Mouse (Mus musculus): ENCODE data around the gene Ces2e. TPM values are rescaled to one million over a fixed set of nuclear protein-coding genes. Genes with fewer than 3 reads are reported as not detected.

Gene Ces2e
- not detected in 2 replicates for polyA plus RNA-seq (2021; fragmentation: Nextera tagmentation)
- long read RNA-seq, experiment 1: 0 reads
- long read RNA-seq, experiment 2: 0 reads

DNA sequence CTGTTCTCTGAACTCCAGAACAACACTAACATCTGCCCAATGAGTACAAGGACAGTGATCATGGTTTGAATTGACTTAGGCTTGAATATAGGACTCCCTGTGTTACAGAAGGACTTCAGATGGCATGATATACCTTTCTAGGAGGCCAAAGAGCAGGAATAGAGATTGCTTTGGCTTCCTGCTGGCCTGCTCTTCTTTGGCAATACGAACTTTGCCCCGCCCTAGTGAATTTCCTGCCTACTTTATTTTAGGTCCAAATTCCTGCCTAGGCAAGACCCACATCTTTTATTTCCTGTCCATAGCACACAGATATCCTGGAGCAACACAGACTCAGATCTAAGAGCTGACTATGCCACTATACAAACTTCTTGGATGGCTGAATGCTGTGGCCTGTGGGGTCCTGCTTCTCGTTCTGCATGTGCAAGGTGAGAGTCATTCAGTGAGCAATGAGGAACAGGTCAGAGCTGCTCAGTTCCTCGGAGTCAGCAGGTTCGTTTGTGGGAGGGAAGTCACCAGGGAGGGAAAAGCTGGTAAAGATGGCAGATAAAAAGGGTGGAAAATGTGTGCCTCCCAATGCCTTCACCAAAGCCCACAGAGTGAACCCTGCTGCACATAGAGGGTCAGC is at the start of gene Ces2e:
Gene Ces2e (plus strand): TSS at position 289 of the 625 bp plus-strand sequence.

DNA sequence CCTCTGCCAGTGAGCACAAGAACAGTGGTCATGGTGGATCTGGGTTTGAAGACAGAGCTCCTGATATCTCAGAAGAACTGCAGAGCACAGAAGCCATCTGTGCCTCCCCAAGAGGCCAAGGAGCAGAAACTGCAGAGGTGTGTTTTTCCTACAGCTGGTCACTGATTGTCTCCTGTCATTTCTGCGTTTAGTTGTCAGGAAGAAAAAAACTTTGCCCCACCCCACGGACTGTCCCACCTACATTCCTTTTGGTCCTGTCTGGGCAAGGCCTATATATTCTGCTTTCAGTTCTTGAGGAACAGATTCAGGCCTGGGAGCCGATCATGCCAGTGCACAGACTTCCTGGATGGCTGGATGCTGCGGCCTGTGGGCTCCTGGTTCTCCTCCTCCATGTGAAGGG is 21.0 kb downstream of the Ces2e start, which contains the start of gene Ces2f:
Gene Ces2f (plus strand): TSS at position 301 of the 400 bp plus-strand sequence.

DNA sequence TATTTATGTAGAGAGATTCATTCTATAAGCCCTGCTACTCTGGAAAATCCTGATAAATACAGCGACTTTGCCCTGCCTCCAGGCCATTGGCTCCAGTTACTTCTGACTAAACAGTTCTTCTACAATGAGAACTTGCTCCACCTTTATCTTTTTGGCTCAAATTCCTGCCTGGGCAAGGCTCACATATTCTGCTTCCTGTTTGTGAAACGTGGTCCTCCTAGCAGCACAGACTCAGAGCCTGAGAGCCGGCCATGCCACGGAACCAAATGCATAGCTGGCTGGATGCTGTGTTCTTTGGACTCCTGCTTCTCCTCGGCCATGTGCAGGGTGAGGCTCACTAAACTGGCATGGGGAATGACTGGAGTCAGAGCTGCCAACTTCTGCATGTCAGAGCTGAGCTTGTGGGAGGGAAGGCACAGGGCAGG is 35.5 kb downstream of the Ces2e start, which contains the start of gene Ces2g:
Gene Ces2g (plus strand): TSS at position 182 of the 425 bp plus-strand sequence.

Other genes starting within 250 kb of the Ces2e start
- not detected in 2 replicates for gene Ces2a, start 192.3 kb upstream of the Ces2e start, polyA plus RNA-seq (2021; fragmentation: Nextera tagmentation)
- 0.08 and 0.10 TPM in 2 replicates for gene Ces2b, start 94.7 kb upstream of the Ces2e start, polyA plus RNA-seq (2021; fragmentation: Nextera tagmentation)
- gene Ces2c, start 79.2 kb upstream of the Ces2e start, polyA plus RNA-seq (2021; fragmentation: Nextera tagmentation): not detected in 2 replicates
- gene Ces2f, start 21.1 kb downstream of the Ces2e start, polyA plus RNA-seq (2021; fragmentation: Nextera tagmentation): not detected in 2 replicates
- 0.13 and 0.28 TPM in 2 replicates for gene Ces2g, start 35.5 kb downstream of the Ces2e start, polyA plus RNA-seq (2021; fragmentation: Nextera tagmentation)
- not detected in 2 replicates for gene Ces2h, start 74.6 kb downstream of the Ces2e start, polyA plus RNA-seq (2021; fragmentation: Nextera tagmentation)
- not detected in 2 replicates for gene Ces3a, start 122.3 kb downstream of the Ces2e start, polyA plus RNA-seq (2021; fragmentation: Nextera tagmentation)
- gene Ces3b, start 157.5 kb downstream of the Ces2e start, polyA plus RNA-seq (2021; fragmentation: Nextera tagmentation): not detected in 2 replicates
- gene Ces4a, start 205.5 kb downstream of the Ces2e start, polyA plus RNA-seq (2021; fragmentation: Nextera tagmentation): not detected in 2 replicates
- gene Cbfb, start 244.4 kb downstream of the Ces2e start, polyA plus RNA-seq (2021; fragmentation: Nextera tagmentation): 8.5 and 10.8 TPM in 2 replicates